Mouse (Mus musculus) bone marrow macrophage, adult 2 months (primary cell): ENCODE data around the gene Tma16.

Source experiments
- CTCF ChIP-seq: IDR thresholded peaks from 2 replicates; pipeline ENCODE4 v1.5.1; 2012; ENCODE audit warnings: low read depth, mild to moderate bottlenecking, low read length, moderate library complexity
- POLR2A ChIP-seq: IDR thresholded peaks from 2 replicates; pipeline ENCODE4 v1.6.1; 2012; ENCODE audit warnings: mild to moderate bottlenecking, low read depth, low read length, borderline replicate concordance

- TF ChIP-seq CTCF (no peak), POLR2A (no peak)
These were observed 34.2 kb upstream of the Tma16 start for GRCm38 (mm10) chr8:66520576-66520975.
